Mouse (Mus musculus): ENCODE data around the gene Mrpl37. TPM values are rescaled to one million over a fixed set of nuclear protein-coding genes. Genes with fewer than 3 reads are reported as not detected.

The Mrpl37 gene
- polyA plus RNA-seq, 1 experiment from 2014 or later: 108 TPM

- Histone ChIP-seq H3K27me3 (ENCODE audit: control insufficient read depth, insufficient read depth, low read length) (no peaks in the 10 kb centered on the region), H3K27ac (ENCODE audit: low read depth, low read length) (no peak overlapping the region), H3K4me1 (replicated peaks; ENCODE audit: control insufficient read depth, insufficient read depth, low read length) (peaks cover 35% of the 10 kb centered on the region), H3K9me3 (ENCODE audit: control insufficient read depth, low read length) (no peaks in the 10 kb centered on the region), H3K4me3 (ENCODE audit: low read depth, low read length) (no peak overlapping the region), H3K36me3 (ENCODE audit: control insufficient read depth, insufficient read depth, low read length) (no peaks in the 10 kb centered on the region; the same call in 1 of the 2 replicates), H3K4me2 (ENCODE audit: low read depth, low read length, severe bottlenecking) (no peak overlapping the region), H3K9ac (ENCODE audit: low read length) (no peak overlapping the region)
- ATAC-seq (replicated peaks; ENCODE audit: low FRiP score): no peak
- DNase-seq (ENCODE audit: low spot score): no peak
- 71% methylated on average over 7 of the region's 7 CpGs for WGBS
Observed at GRCm38 (mm10) chr4:107019027-107019426, 47.6 kb downstream of the Mrpl37 start.

- Histone ChIP-seq H3K9me3 (ENCODE audit: control insufficient read depth, low read length) (no peaks in the 10 kb centered on the region), H3K4me2 (ENCODE audit: low read depth, low read length, severe bottlenecking) (no peak overlapping the region), H3K36me3 (ENCODE audit: control insufficient read depth, insufficient read depth, low read length) (no peaks in the 10 kb centered on the region; the same call in 1 of the 2 replicates), H3K9ac (ENCODE audit: low read length) (no peak overlapping the region), H3K4me3 (ENCODE audit: low read depth, low read length) (no peak overlapping the region), H3K27me3 (ENCODE audit: control insufficient read depth, insufficient read depth, low read length) (no peaks in the 10 kb centered on the region), H3K4me1 (replicated peaks; ENCODE audit: control insufficient read depth, insufficient read depth, low read length) (peaks cover 33% of the 10 kb centered on the region), H3K27ac (ENCODE audit: low read depth, low read length) (no peak overlapping the region)
- 82% methylated on average over 3 of the region's 3 CpGs for WGBS
- ATAC-seq (replicated peaks; ENCODE audit: low FRiP score): no peak
- no peak for DNase-seq (ENCODE audit: low spot score)
Observed at GRCm38 (mm10) chr4:107018521-107018920, 48.1 kb downstream of the Mrpl37 start.

- no peaks in the 10 kb centered on the region for H3K27me3 ChIP-seq (ENCODE audit: control insufficient read depth, insufficient read depth, low read length)
- H3K9me3 ChIP-seq (ENCODE audit: control insufficient read depth, low read length): no peaks in the 10 kb centered on the region
- H3K27ac ChIP-seq (ENCODE audit: low read depth, low read length): no peak overlapping the region
- peaks cover 33% of the 10 kb centered on the region for H3K4me1 ChIP-seq (replicated peaks; ENCODE audit: control insufficient read depth, insufficient read depth, low read length)
- no peak overlapping the region for H3K4me2 ChIP-seq (ENCODE audit: low read depth, low read length, severe bottlenecking)
- no peak overlapping the region for H3K4me3 ChIP-seq (ENCODE audit: low read depth, low read length)
- DNase-seq (ENCODE audit: low spot score) (no peak), ATAC-seq (replicated peaks; ENCODE audit: low FRiP score) (no peak)
- H3K9ac ChIP-seq (ENCODE audit: low read length): no peak overlapping the region
- H3K36me3 ChIP-seq (ENCODE audit: control insufficient read depth, insufficient read depth, low read length): no peaks in the 10 kb centered on the region; the same call in 1 of the 2 replicates
Observed at GRCm38 (mm10) chr4:107017257-107017656, 49.4 kb downstream of the Mrpl37 start.

- H3K4me2 ChIP-seq (ENCODE audit: low read depth, low read length, severe bottlenecking): no peak overlapping the region
- H3K36me3 ChIP-seq (ENCODE audit: control insufficient read depth, insufficient read depth, low read length): no peaks in the 10 kb centered on the region; the same call in 1 of the 2 replicates
- peaks cover 32% of the 10 kb centered on the region for H3K4me1 ChIP-seq (replicated peaks; ENCODE audit: control insufficient read depth, insufficient read depth, low read length)
- peak; percentile 40; the same call in 1 of the 2 replicates for ATAC-seq (replicated peaks; ENCODE audit: low FRiP score)
- no peaks in the 10 kb centered on the region for H3K9me3 ChIP-seq (ENCODE audit: control insufficient read depth, low read length)
- peak; percentile 67 for DNase-seq (ENCODE audit: low spot score)
- no peak overlapping the region for H3K4me3 ChIP-seq (ENCODE audit: low read depth, low read length)
- 51% methylated on average over 13 of the region's 13 CpGs for WGBS
- H3K9ac ChIP-seq (ENCODE audit: low read length): no peak overlapping the region
- H3K27ac ChIP-seq (ENCODE audit: low read depth, low read length): no peak overlapping the region
- H3K27me3 ChIP-seq (ENCODE audit: control insufficient read depth, insufficient read depth, low read length): no peaks in the 10 kb centered on the region
Observed at GRCm38 (mm10) chr4:107015971-107016511, 50.6 kb downstream of the Mrpl37 start.

- DNase-seq (ENCODE audit: low spot score) (no peak), ATAC-seq (replicated peaks; ENCODE audit: low FRiP score) (no peak)
- Histone ChIP-seq H3K9ac (ENCODE audit: low read length) (no peak overlapping the region), H3K27ac (ENCODE audit: low read depth, low read length) (no peak overlapping the region), H3K9me3 (ENCODE audit: control insufficient read depth, low read length) (no peaks in the 10 kb centered on the region), H3K36me3 (ENCODE audit: control insufficient read depth, insufficient read depth, low read length) (no peaks in the 10 kb centered on the region; the same call in 1 of the 2 replicates), H3K4me3 (ENCODE audit: low read depth, low read length) (no peak overlapping the region), H3K4me1 (replicated peaks; ENCODE audit: control insufficient read depth, insufficient read depth, low read length) (peaks cover 18% of the 10 kb centered on the region), H3K27me3 (ENCODE audit: control insufficient read depth, insufficient read depth, low read length) (no peaks in the 10 kb centered on the region), H3K4me2 (ENCODE audit: low read depth, low read length, severe bottlenecking) (no peak overlapping the region)
- 82% methylated on average over 9 of the region's 9 CpGs for WGBS
Observed at GRCm38 (mm10) chr4:107013817-107014260, 52.8 kb downstream of the Mrpl37 start.

GRCm38 (mm10) chr4:107013119-107013816 lies 53.4 kb downstream of the Mrpl37 start:
- WGBS: 81% methylated on average over 6 of the region's 6 CpGs
- Histone ChIP-seq H3K4me2 (ENCODE audit: low read depth, low read length, severe bottlenecking) (no peak overlapping the region), H3K9me3 (ENCODE audit: control insufficient read depth, low read length) (no peaks in the 10 kb centered on the region), H3K36me3 (ENCODE audit: control insufficient read depth, insufficient read depth, low read length) (no peaks in the 10 kb centered on the region; the same call in 1 of the 2 replicates), H3K9ac (ENCODE audit: low read length) (no peak overlapping the region), H3K4me1 (replicated peaks; ENCODE audit: control insufficient read depth, insufficient read depth, low read length) (peaks cover 12% of the 10 kb centered on the region), H3K4me3 (ENCODE audit: low read depth, low read length) (no peak overlapping the region), H3K27ac (ENCODE audit: low read depth, low read length) (no peak overlapping the region), H3K27me3 (ENCODE audit: control insufficient read depth, insufficient read depth, low read length) (no peaks in the 10 kb centered on the region)
- DNase-seq (ENCODE audit: low spot score) (no peak), ATAC-seq (replicated peaks; ENCODE audit: low FRiP score) (no peak)

GRCm38 (mm10) chr4:107012574-107012973 lies 54.1 kb downstream of the Mrpl37 start:
- H3K9ac ChIP-seq (ENCODE audit: low read length): no peak overlapping the region
- H3K36me3 ChIP-seq (ENCODE audit: control insufficient read depth, insufficient read depth, low read length): no peaks in the 10 kb centered on the region; the same call in 1 of the 2 replicates
- 93% methylated on average over 3 of the region's 3 CpGs for WGBS
- no peak overlapping the region for H3K4me3 ChIP-seq (ENCODE audit: low read depth, low read length)
- H3K27me3 ChIP-seq (ENCODE audit: control insufficient read depth, insufficient read depth, low read length): no peaks in the 10 kb centered on the region
- H3K9me3 ChIP-seq (ENCODE audit: control insufficient read depth, low read length): no peaks in the 10 kb centered on the region
- no peak overlapping the region for H3K4me2 ChIP-seq (ENCODE audit: low read depth, low read length, severe bottlenecking)
- H3K27ac ChIP-seq (ENCODE audit: low read depth, low read length): no peak overlapping the region
- H3K4me1 ChIP-seq (replicated peaks; ENCODE audit: control insufficient read depth, insufficient read depth, low read length): peaks cover 11% of the 10 kb centered on the region; the same call in 1 of the 2 replicates
- ATAC-seq (replicated peaks; ENCODE audit: low FRiP score) (no peak), DNase-seq (ENCODE audit: low spot score) (no peak)

GRCm38 (mm10) chr4:107012005-107012478 lies 54.6 kb downstream of the Mrpl37 start:
- no peak overlapping the region for H3K9ac ChIP-seq (ENCODE audit: low read length)
- H3K27me3 ChIP-seq (ENCODE audit: control insufficient read depth, insufficient read depth, low read length): no peaks in the 10 kb centered on the region
- H3K4me1 ChIP-seq (replicated peaks; ENCODE audit: control insufficient read depth, insufficient read depth, low read length): peaks cover 11% of the 10 kb centered on the region; the same call in 1 of the 2 replicates
- no peaks in the 10 kb centered on the region for H3K9me3 ChIP-seq (ENCODE audit: control insufficient read depth, low read length)
- H3K27ac ChIP-seq (ENCODE audit: low read depth, low read length): no peak overlapping the region
- no peaks in the 10 kb centered on the region; the same call in 1 of the 2 replicates for H3K36me3 ChIP-seq (ENCODE audit: control insufficient read depth, insufficient read depth, low read length)
- no peak for ATAC-seq (replicated peaks; ENCODE audit: low FRiP score)
- no peak for DNase-seq (ENCODE audit: low spot score)
- H3K4me2 ChIP-seq (ENCODE audit: low read depth, low read length, severe bottlenecking): no peak overlapping the region
- 77% methylated on average over 13 of the region's 13 CpGs for WGBS
- H3K4me3 ChIP-seq (ENCODE audit: low read depth, low read length): no peak overlapping the region

All from forebrain, embryonic 11.5 days (tissue).